Mouse (Mus musculus): ENCODE measurements around the gene Gsk3a.

DNA sequence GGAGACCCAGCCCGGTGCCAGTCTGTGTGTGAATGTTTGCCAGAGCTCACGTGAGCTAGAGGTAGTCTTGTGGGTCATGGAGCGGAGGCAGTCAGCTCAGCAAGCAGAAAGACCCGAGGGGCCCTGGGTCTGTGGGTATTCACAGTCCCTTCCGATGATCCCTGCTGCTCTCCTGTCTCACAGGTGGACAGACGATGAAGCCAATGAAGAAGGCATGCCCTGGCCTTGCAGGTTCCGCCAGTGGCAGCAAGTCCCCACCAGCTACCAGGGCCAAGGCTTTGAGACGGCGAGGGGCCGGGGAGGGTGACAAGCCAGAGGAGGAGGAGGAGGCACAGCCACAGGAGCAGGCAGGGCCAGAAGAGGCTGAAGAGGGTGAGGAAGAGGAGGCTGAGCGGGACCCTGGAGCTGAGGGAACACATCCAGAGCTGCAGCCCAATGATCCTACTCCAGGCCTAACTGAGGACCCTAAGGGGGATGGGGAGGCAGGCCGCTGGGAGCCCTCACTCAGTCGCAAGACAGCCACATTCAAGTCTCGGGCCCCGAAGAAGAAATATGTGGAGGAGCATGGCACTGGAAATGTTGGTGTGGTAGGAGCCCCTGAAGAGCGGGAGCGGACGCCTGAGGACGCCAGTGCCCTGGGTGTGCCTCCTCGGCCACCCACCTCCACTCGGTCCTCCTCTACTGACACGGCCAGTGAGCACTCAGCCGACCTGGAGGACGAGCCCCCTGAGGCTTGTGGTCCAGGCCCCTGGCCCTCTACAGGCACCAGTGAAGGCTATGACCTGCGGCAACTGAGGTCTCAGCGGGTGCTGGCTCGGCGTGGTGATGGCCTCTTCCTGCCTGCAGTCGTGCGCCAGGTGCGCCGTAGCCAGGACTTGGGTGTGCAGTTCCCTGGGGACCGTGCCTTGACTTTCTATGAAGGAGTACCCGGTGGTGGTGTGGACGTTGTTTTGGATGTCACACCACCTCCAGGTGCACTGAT lies 33.3 kb upstream of the Gsk3a start:
- no peak for TF ChIP-seq MAX (IDR thresholded peaks at IDR 0.05)
- TF ChIP-seq CTCF (IDR thresholded peaks at IDR 0.05; ENCODE audit: control insufficient read depth, insufficient read depth, insufficient read length): no peak
